Mouse (Mus musculus): ENCODE data around the gene Slc24a1. TPM values are rescaled to one million over a fixed set of nuclear protein-coding genes. Genes with fewer than 3 reads are reported as not detected.
A peak's percentile ranks its signal among the peaks of the same experiment; 100 is the strongest.

The Slc24a1 gene
- polyA plus RNA-seq, 1 experiment from 2014 or later = 0.08 TPM

- WGBS = 0% methylated on average over 17 of the region's 17 CpGs
- DNase-seq (ENCODE audit: low spot score) = no peak
- Histone ChIP-seq H3K4me1 (replicated peaks; ENCODE audit: control insufficient read depth, insufficient read depth, low read length) (peaks cover 7% of the 10 kb centered on the region; the same call in 1 of the 2 replicates), H3K4me2 (ENCODE audit: low read length) (peak overlapping the region; percentile 91), H3K4me3 (ENCODE audit: low read depth, low read length) (peak overlapping the region; percentile 83), H3K9ac (ENCODE audit: low read length) (peak overlapping the region; percentile 93), H3K9me3 (ENCODE audit: control insufficient read depth, low read length) (no peaks in the 10 kb centered on the region), H3K27me3 (replicated peaks; ENCODE audit: control insufficient read depth, insufficient read depth, low read length) (no peaks in the 10 kb centered on the region), H3K36me3 (ENCODE audit: control insufficient read depth, insufficient read depth, low read length) (peaks cover 35% of the 10 kb centered on the region), H3K27ac (ENCODE audit: low read depth) (peak overlapping the region; percentile 87)
- peak; percentile 79 for ATAC-seq (replicated peaks; ENCODE audit: low FRiP score, low TSS enrichment, low read depth)
These were observed 9.5 kb upstream of the Slc24a1 start for GRCm38 (mm10) chr9:64960978-64961320.

- 3% methylated on average over 29 of the region's 29 CpGs for WGBS
- H3K36me3 ChIP-seq (ENCODE audit: control insufficient read depth, insufficient read depth, low read length) = peaks cover 29% of the 10 kb centered on the region
- no peaks in the 10 kb centered on the region for H3K9me3 ChIP-seq (ENCODE audit: control insufficient read depth, low read length)
These were observed 8.9 kb upstream of the Slc24a1 start, which contains the start of gene Ints14 for GRCm38 (mm10) chr9:64960117-64960977. Ints14 (plus strand) TSS chr9:64960905.

GRCm38 (mm10) chr9:64957276-64957675 lies 5.9 kb upstream of the Slc24a1 start:
- Histone ChIP-seq H3K36me3 (ENCODE audit: control insufficient read depth, insufficient read depth, low read length) (0 out of 2 replicates have a peak, but pooled peaks cover 1% of the 10 kb centered on the region), H3K27me3 (replicated peaks; ENCODE audit: control insufficient read depth, insufficient read depth, low read length) (no peaks in the 10 kb centered on the region; the same call in 1 of the 2 replicates), H3K9me3 (ENCODE audit: control insufficient read depth, low read length) (no peaks in the 10 kb centered on the region), H3K9ac (ENCODE audit: low read length) (no peak overlapping the region), H3K4me3 (ENCODE audit: low read depth, low read length) (no peak overlapping the region), H3K27ac (ENCODE audit: low read depth) (no peak overlapping the region), H3K4me2 (ENCODE audit: low read length) (no peak overlapping the region), H3K4me1 (replicated peaks; ENCODE audit: control insufficient read depth, insufficient read depth, low read length) (peaks cover 7% of the 10 kb centered on the region; the same call in 1 of the 2 replicates)
- WGBS = 89% methylated on average over 3 of the region's 3 CpGs
- ATAC-seq (replicated peaks; ENCODE audit: low FRiP score, low TSS enrichment, low read depth) = no peak
- no peak for DNase-seq (ENCODE audit: low spot score)

More at GRCm38 (mm10) chr9:64960117-64960977, 8.9 kb upstream of the Slc24a1 start, which contains the start of gene Ints14:
- Histone ChIP-seq H3K4me3 (ENCODE audit: low read depth, low read length) (peak within 1 kb of the TSS; percentile 83), H3K9ac (ENCODE audit: low read length) (peak within 1 kb of the TSS; percentile 93), H3K27me3 (replicated peaks; ENCODE audit: control insufficient read depth, insufficient read depth, low read length) (no peaks in the 10 kb centered on the region), H3K4me1 (replicated peaks; ENCODE audit: control insufficient read depth, insufficient read depth, low read length) (peaks cover 7% of the 10 kb centered on the region; the same call in 1 of the 2 replicates), H3K4me2 (ENCODE audit: low read length) (peak within 1 kb of the TSS; percentile 91), H3K27ac (ENCODE audit: low read depth) (peak within 1 kb of the TSS; percentile 87)
- DNase-seq (ENCODE audit: low spot score) = peak; percentile 100
- peak; percentile 97 for ATAC-seq (replicated peaks; ENCODE audit: low FRiP score, low TSS enrichment, low read depth)

- ATAC-seq (replicated peaks; ENCODE audit: low FRiP score, low TSS enrichment, low read depth) = no peak
- Histone ChIP-seq H3K4me1 (replicated peaks; ENCODE audit: control insufficient read depth, insufficient read depth, low read length) (peaks cover under 1% of the 10 kb centered on the region; the same call in 1 of the 2 replicates), H3K36me3 (ENCODE audit: control insufficient read depth, insufficient read depth, low read length) (no peaks in the 10 kb centered on the region), H3K9ac (ENCODE audit: low read length) (no peak overlapping the region), H3K4me2 (ENCODE audit: low read length) (peak overlapping the region; percentile 22; the same call in 1 of the 2 replicates), H3K9me3 (ENCODE audit: control insufficient read depth, low read length) (no peaks in the 10 kb centered on the region), H3K27ac (ENCODE audit: low read depth) (no peak overlapping the region), H3K4me3 (ENCODE audit: low read depth, low read length) (no peak overlapping the region), H3K27me3 (replicated peaks; ENCODE audit: control insufficient read depth, insufficient read depth, low read length) (peaks cover 2% of the 10 kb centered on the region)
- 29% methylated on average over 12 of the region's 12 CpGs for WGBS
- DNase-seq (ENCODE audit: low spot score) = no peak
These were observed 4.9 kb upstream of the Slc24a1 start for GRCm38 (mm10) chr9:64956337-64956736.

- no peak overlapping the region for H3K27ac ChIP-seq (ENCODE audit: low read depth)
- peaks cover 8% of the 10 kb centered on the region for H3K27me3 ChIP-seq (replicated peaks; ENCODE audit: control insufficient read depth, insufficient read depth, low read length)
- no peak overlapping the region for H3K4me3 ChIP-seq (ENCODE audit: low read depth, low read length)
- WGBS = 56% methylated on average over 7 of the region's 7 CpGs
- no peaks in the 10 kb centered on the region for H3K4me1 ChIP-seq (replicated peaks; ENCODE audit: control insufficient read depth, insufficient read depth, low read length)
- no peak overlapping the region for H3K9ac ChIP-seq (ENCODE audit: low read length)
- DNase-seq (ENCODE audit: low spot score) = no peak
- H3K4me2 ChIP-seq (ENCODE audit: low read length) = no peak overlapping the region
- no peaks in the 10 kb centered on the region for H3K9me3 ChIP-seq (ENCODE audit: control insufficient read depth, low read length)
- no peaks in the 10 kb centered on the region for H3K36me3 ChIP-seq (ENCODE audit: control insufficient read depth, insufficient read depth, low read length)
- no peak for ATAC-seq (replicated peaks; ENCODE audit: low FRiP score, low TSS enrichment, low read depth)
These were observed 1.8 kb upstream of the Slc24a1 start for GRCm38 (mm10) chr9:64953190-64953589.

- Histone ChIP-seq H3K27ac (ENCODE audit: low read depth) (no peak overlapping the region), H3K9me3 (ENCODE audit: control insufficient read depth, low read length) (no peaks in the 10 kb centered on the region), H3K4me3 (ENCODE audit: low read depth, low read length) (no peak overlapping the region), H3K4me1 (replicated peaks; ENCODE audit: control insufficient read depth, insufficient read depth, low read length) (no peaks in the 10 kb centered on the region), H3K9ac (ENCODE audit: low read length) (no peak overlapping the region), H3K36me3 (ENCODE audit: control insufficient read depth, insufficient read depth, low read length) (no peaks in the 10 kb centered on the region), H3K4me2 (ENCODE audit: low read length) (no peak overlapping the region), H3K27me3 (replicated peaks; ENCODE audit: control insufficient read depth, insufficient read depth, low read length) (peaks cover 8% of the 10 kb centered on the region)
- ATAC-seq (replicated peaks; ENCODE audit: low FRiP score, low TSS enrichment, low read depth) (no peak), DNase-seq (ENCODE audit: low spot score) (no peak)
- 21% methylated on average over 5 of the region's 5 CpGs for WGBS
These were observed 648 bp upstream of the Slc24a1 start for GRCm38 (mm10) chr9:64952055-64952454.

- Histone ChIP-seq H3K4me3 (ENCODE audit: low read depth, low read length) (no peak overlapping the region), H3K9ac (ENCODE audit: low read length) (no peak overlapping the region), H3K4me1 (replicated peaks; ENCODE audit: control insufficient read depth, insufficient read depth, low read length) (no peaks in the 10 kb centered on the region), H3K27me3 (replicated peaks; ENCODE audit: control insufficient read depth, insufficient read depth, low read length) (peaks cover 8% of the 10 kb centered on the region), H3K4me2 (ENCODE audit: low read length) (no peak overlapping the region), H3K36me3 (ENCODE audit: control insufficient read depth, insufficient read depth, low read length) (no peaks in the 10 kb centered on the region), H3K27ac (ENCODE audit: low read depth) (no peak overlapping the region), H3K9me3 (ENCODE audit: control insufficient read depth, low read length) (no peaks in the 10 kb centered on the region)
- WGBS = 80% methylated on average over 9 of the region's 9 CpGs
- ATAC-seq (replicated peaks; ENCODE audit: low FRiP score, low TSS enrichment, low read depth) = no peak
- DNase-seq (ENCODE audit: low spot score) = no peak
These were observed 3.8 kb downstream of the Slc24a1 start for GRCm38 (mm10) chr9:64947483-64948095.

GRCm38 (mm10) chr9:64943997-64944396 lies 7.4 kb downstream of the Slc24a1 start:
- no peaks in the 10 kb centered on the region for H3K27me3 ChIP-seq (replicated peaks; ENCODE audit: control insufficient read depth, insufficient read depth, low read length)
- H3K9ac ChIP-seq (ENCODE audit: low read length) = no peak overlapping the region
- no peaks in the 10 kb centered on the region for H3K36me3 ChIP-seq (ENCODE audit: control insufficient read depth, insufficient read depth, low read length)
- no peaks in the 10 kb centered on the region for H3K9me3 ChIP-seq (ENCODE audit: control insufficient read depth, low read length)
- no peaks in the 10 kb centered on the region for H3K4me1 ChIP-seq (replicated peaks; ENCODE audit: control insufficient read depth, insufficient read depth, low read length)
- H3K27ac ChIP-seq (ENCODE audit: low read depth) = no peak overlapping the region
- no peak overlapping the region for H3K4me3 ChIP-seq (ENCODE audit: low read depth, low read length)
- 10% methylated on average over 11 of the region's 11 CpGs for WGBS
- H3K4me2 ChIP-seq (ENCODE audit: low read length) = 0 out of 2 replicates have a peak overlapping the region, but pooled peaks have one; percentile 10
- DNase-seq (ENCODE audit: low spot score) = no peak
- no peak for ATAC-seq (replicated peaks; ENCODE audit: low FRiP score, low TSS enrichment, low read depth)

Data from intestine, embryonic 14.5 days (tissue).